Mouse (Mus musculus) kidney, adult 9 months (tissue): Measurements from ENCODE around the gene Grip2.

Experiments
- DNase-seq: peaks from one replicate; pipeline ENCODE4 v3.0.0; 2022

The Grip2 gene

GRCm38 (mm10) chr6:91795640-91796039 is 31.4 kb downstream of the Grip2 start:
- peak; percentile 28 for DNase-seq

- DNase-seq: no peak
Observed at GRCm38 (mm10) chr6:91788311-91788798, 38.7 kb downstream of the Grip2 start.

- DNase-seq: no peak
Observed at GRCm38 (mm10) chr6:91785018-91785417, 42.0 kb downstream of the Grip2 start.

- DNase-seq: no peak
Observed at GRCm38 (mm10) chr6:91779206-91779605, 47.8 kb downstream of the Grip2 start.

- DNase-seq: peak; percentile 65
Observed at GRCm38 (mm10) chr6:91776543-91776942, 50.5 kb downstream of the Grip2 start.

- DNase-seq: no peak
Observed at GRCm38 (mm10) chr6:91773951-91774350, 53.1 kb downstream of the Grip2 start.

- DNase-seq: no peak
Observed at GRCm38 (mm10) chr6:91767550-91767949, 59.5 kb downstream of the Grip2 start.

GRCm38 (mm10) chr6:91762051-91762742 is 64.9 kb downstream of the Grip2 start:
- DNase-seq: peak; percentile 11

GRCm38 (mm10) chr6:91754845-91755244 is 72.2 kb downstream of the Grip2 start:
- DNase-seq: peak; percentile 13

- peak; percentile 44 for DNase-seq
Observed at GRCm38 (mm10) chr6:91754098-91754497, 73.0 kb downstream of the Grip2 start.

- DNase-seq: peak; percentile 77
Observed at GRCm38 (mm10) chr6:91752884-91753283, 74.2 kb downstream of the Grip2 start.

- DNase-seq: peak; percentile 69
Observed at GRCm38 (mm10) chr6:91750976-91751375, 76.1 kb downstream of the Grip2 start.

- DNase-seq: peak; percentile 86
Observed at GRCm38 (mm10) chr6:91746776-91747175, 80.3 kb downstream of the Grip2 start.

- DNase-seq: peak; percentile 95
Observed at GRCm38 (mm10) chr6:91745947-91746582, 81.0 kb downstream of the Grip2 start.

- no peak for DNase-seq
Observed at GRCm38 (mm10) chr6:91745246-91745645, 81.8 kb downstream of the Grip2 start.

- DNase-seq: no peak
Observed at GRCm38 (mm10) chr6:91743886-91744285, 83.2 kb downstream of the Grip2 start.

- DNase-seq: no peak
Observed at GRCm38 (mm10) chr6:91742995-91743394, 84.1 kb downstream of the Grip2 start.

- DNase-seq: no peak
Observed at GRCm38 (mm10) chr6:91742466-91742865, 84.6 kb downstream of the Grip2 start.

- peak; percentile 67 for DNase-seq
Observed at GRCm38 (mm10) chr6:91741046-91741445, 86.0 kb downstream of the Grip2 start.

GRCm38 (mm10) chr6:91738058-91738457 is 89.0 kb downstream of the Grip2 start:
- peak; percentile 59 for DNase-seq

GRCm38 (mm10) chr6:91737451-91737850 is 89.6 kb downstream of the Grip2 start:
- no peak for DNase-seq

- peak; percentile 74 for DNase-seq
Observed at GRCm38 (mm10) chr6:91736471-91736870, 90.6 kb downstream of the Grip2 start.

GRCm38 (mm10) chr6:91732138-91732537 is 94.9 kb downstream of the Grip2 start:
- peak; percentile 60 for DNase-seq

- peak; percentile 82 for DNase-seq
Observed at GRCm38 (mm10) chr6:91729677-91730127, 97.3 kb downstream of the Grip2 start.
